8 mouse cellular contexts compared by ENCODE assay signal in the genomic region with DNA sequence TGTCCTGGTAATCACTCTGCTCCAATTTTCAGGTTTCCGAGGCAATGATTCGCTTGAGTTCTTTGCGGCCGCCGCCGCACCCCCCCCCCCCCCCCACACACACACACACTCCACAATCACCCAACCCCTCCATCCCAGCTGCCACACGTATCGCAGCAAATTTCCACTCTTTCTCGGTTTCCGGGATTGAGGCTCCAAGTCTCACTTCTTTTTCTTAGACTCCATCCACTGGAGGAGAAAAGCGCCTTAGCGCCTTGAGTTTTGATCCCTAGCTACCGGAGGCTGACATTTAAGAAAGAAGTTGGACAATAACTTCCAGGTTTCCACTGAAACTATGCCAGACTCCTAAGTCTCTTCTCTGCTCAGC. TPM values are rescaled to one million over a fixed set of nuclear protein-coding genes. Genes with fewer than 3 reads are reported as not detected.
DNase-seq lines count a peak whose midpoint lies in the region; ATAC-seq and TF ChIP-seq lines count a peak whose summit lies in the region.

No protein-coding gene starts in this region.

- H3K4me2 ChIP-seq in heart, embryonic 11.5 days, result peak overlapping the region; percentile 75
- H3K4me2 ChIP-seq in embryonic facial prominence, embryonic 13.5 days, result peak overlapping the region; percentile 60
- peak overlapping the region; percentile 66 for H3K4me2 ChIP-seq in limb, embryonic 13.5 days (replicated peaks)

- H3K9me3 ChIP-seq in heart, embryonic 11.5 days (replicated peaks; ENCODE audit: control insufficient read depth, low read length), result no peaks in the 10 kb centered on the region
- H3K9me3 ChIP-seq in embryonic facial prominence, embryonic 13.5 days, result no peaks in the 10 kb centered on the region
- no peaks in the 10 kb centered on the region for H3K9me3 ChIP-seq in limb, embryonic 13.5 days

- peaks cover 17% of the 10 kb centered on the region for H3K4me1 ChIP-seq in heart, embryonic 11.5 days (ENCODE audit: control insufficient read depth, insufficient read depth, low read length)
- H3K4me1 ChIP-seq in embryonic facial prominence, embryonic 13.5 days, result peaks cover 17% of the 10 kb centered on the region
- peaks cover 27% of the 10 kb centered on the region for H3K4me1 ChIP-seq in limb, embryonic 13.5 days
- no peaks in the 10 kb centered on the region for H3K4me1 ChIP-seq in small intestine, adult 2 months (ENCODE audit: control insufficient read depth, insufficient read depth, insufficient read length, low read length)

- H3K36me3 ChIP-seq in heart, embryonic 11.5 days (ENCODE audit: control insufficient read depth, insufficient read depth, low read length), result no peaks in the 10 kb centered on the region
- 0 out of 2 replicates have a peak, but pooled peaks cover 5% of the 10 kb centered on the region for H3K36me3 ChIP-seq in embryonic facial prominence, embryonic 13.5 days
- no peaks in the 10 kb centered on the region for H3K36me3 ChIP-seq in limb, embryonic 13.5 days
- no peaks in the 10 kb centered on the region; the same call in 1 of the 2 replicates for H3K36me3 ChIP-seq in small intestine, adult 2 months (ENCODE audit: control insufficient read depth, insufficient read depth, low read length)

- no peak for TF ChIP-seq CTCF in small intestine, adult 2 months (IDR thresholded peaks at IDR 0.05; ENCODE audit: extremely low read depth, insufficient read length, insufficient replicate concordance, low read depth, low read length)

- ATAC-seq in heart, embryonic 11.5 days (replicated peaks; ENCODE audit: insufficient number of reproducible peaks, low FRiP score, low TSS enrichment), result no peak
- no peak for ATAC-seq in embryonic facial prominence, embryonic 13.5 days (ENCODE audit: insufficient number of reproducible peaks, insufficient read depth, low FRiP score, low TSS enrichment, low read depth)
- ATAC-seq in limb, embryonic 13.5 days (ENCODE audit: low FRiP score, low read depth), result no peak

- WGBS in heart, embryonic 11.5 days (ENCODE audit: insufficient replicate concordance), result 2% methylated on average over 13 of the region's 13 CpGs
- WGBS in embryonic facial prominence, embryonic 13.5 days, result 1% methylated on average over 13 of the region's 13 CpGs
- WGBS in limb, embryonic 13.5 days, result 2% methylated on average over 13 of the region's 13 CpGs
- under 1% methylated on average over 13 of the region's 13 CpGs for WGBS in small intestine, adult 2 months

- peak overlapping the region; percentile 97 for H3K27ac ChIP-seq in heart, embryonic 11.5 days (ENCODE audit: low read depth, low read length)
- peak overlapping the region; percentile 98 for H3K27ac ChIP-seq in embryonic facial prominence, embryonic 13.5 days
- peak overlapping the region; percentile 95 for H3K27ac ChIP-seq in limb, embryonic 13.5 days
- H3K27ac ChIP-seq in small intestine, adult 2 months (ENCODE audit: insufficient read depth, low read depth, low read length), result peak overlapping the region; percentile 98

- intact Hi-C loops in gastrocnemius, postnatal 36 days (cut with DNase I), result loop anchor here (5.0 kb wide), 1 partner anchor 91 kb away; a partner anchor contains a TSS

- H3K4me3 ChIP-seq in heart, embryonic 11.5 days (ENCODE audit: low read depth, low read length), result peak overlapping the region; percentile 66
- H3K4me3 ChIP-seq in embryonic facial prominence, embryonic 13.5 days, result peak overlapping the region; percentile 84
- H3K4me3 ChIP-seq in limb, embryonic 13.5 days, result peak overlapping the region; percentile 81
- H3K4me3 ChIP-seq in small intestine, adult 2 months (ENCODE audit: low read depth, low read length), result peak overlapping the region; percentile 90

- H3K27me3 ChIP-seq in heart, embryonic 11.5 days (ENCODE audit: control insufficient read depth, insufficient read depth, low read length), result no peaks in the 10 kb centered on the region
- H3K27me3 ChIP-seq in embryonic facial prominence, embryonic 13.5 days, result no peaks in the 10 kb centered on the region
- no peaks in the 10 kb centered on the region for H3K27me3 ChIP-seq in limb, embryonic 13.5 days
- no peaks in the 10 kb centered on the region for H3K27me3 ChIP-seq in small intestine, adult 2 months (ENCODE audit: control insufficient read depth, insufficient read depth, low read length)

- peak overlapping the region; percentile 73 for H3K9ac ChIP-seq in heart, embryonic 11.5 days (ENCODE audit: low read depth, low read length)
- peak overlapping the region; percentile 97 for H3K9ac ChIP-seq in embryonic facial prominence, embryonic 13.5 days
- peak overlapping the region; percentile 88 for H3K9ac ChIP-seq in limb, embryonic 13.5 days

- TF ChIP-seq POLR2A in small intestine, adult 2 months (IDR thresholded peaks at IDR 0.05; ENCODE audit: low read depth, low read length), result no peak

- DNase-seq in heart, adult 8-10 months (ENCODE audit: low spot score), result no peak
- peak; percentile 21 for DNase-seq in CD4-positive helper T cell, adult 2 months (ENCODE audit: low read depth, low spot score)
- no peak for DNase-seq in gastrocnemius, postnatal 36 days
- DNase-seq in spleen, postnatal 10 days (ENCODE audit: low spot score in 2 of 2), result no peak

RNA-seq across cellular contexts. Expression of a gene that starts 0.8 kb away (rescaled TPM):
- polyA plus RNA-seq in heart, embryonic 11.5 days (2014; fragmentation: Nextera tagmentation; extraction: Ambion mirVana), result 24.5 and 29.1 TPM in 2 replicates
- 10 to 100 TPM; 20.7 to 23.9 (median 23.1) TPM for total RNA-seq in heart, adult 8-10 months (2022)
- polyA plus RNA-seq in embryonic facial prominence, embryonic 13.5 days (2015; fragmentation: Nextera tagmentation; extraction: Ambion mirVana), result 22.7 and 23.6 TPM in 2 replicates
- 21.9 and 22.0 TPM in 2 replicates for polyA plus RNA-seq in limb, embryonic 13.5 days (2015; fragmentation: Nextera tagmentation; extraction: Ambion mirVana)
- polyA plus RNA-seq in small intestine, adult 2 months (2012; rRNA removed), result 6.3 and 15.6 TPM in 2 replicates
- total RNA-seq in gastrocnemius, postnatal 36 days (2021), result 10 to 100 TPM; 10.6 to 11.4 TPM

RNA-seq across cellular contexts. Expression of a gene that starts 42.2 kb away (rescaled TPM):
- polyA plus RNA-seq in heart, embryonic 11.5 days (2014; fragmentation: Nextera tagmentation; extraction: Ambion mirVana), result 12.4 and 17.4 TPM in 2 replicates
- total RNA-seq in heart, adult 8-10 months (2022), result 1 to 10 TPM; 2.5 to 4.7 (median 4.1) TPM
- polyA plus RNA-seq in embryonic facial prominence, embryonic 13.5 days (2015; fragmentation: Nextera tagmentation; extraction: Ambion mirVana), result 28.7 and 36.4 TPM in 2 replicates
- 28.3 and 32.1 TPM in 2 replicates for polyA plus RNA-seq in limb, embryonic 13.5 days (2015; fragmentation: Nextera tagmentation; extraction: Ambion mirVana)
- polyA plus RNA-seq in small intestine, adult 2 months (2012; rRNA removed), result 1.1 and 2.0 TPM in 2 replicates
- 1 to 10 TPM; 2.5 to 3.5 TPM for total RNA-seq in gastrocnemius, postnatal 36 days (2021)
